16 mouse cellular contexts compared by ENCODE assay signal in genomic region chr15:82183596-82183995, GRCm38 (mm10). TPM values are rescaled to one million over a fixed set of nuclear protein-coding genes. Genes with fewer than 3 reads are reported as not detected.
A peak's percentile ranks its signal among the peaks of the same experiment; 100 is the strongest.
DNase-seq lines count a peak whose midpoint lies in the region; ATAC-seq and TF ChIP-seq lines count a peak whose summit lies in the region.
"Had no signal": no experiment of that assay in that cellular context is flagged by ENCODE, and none has a peak within 500 bp of the region (broad histone marks: within the 10 kb centered on the region; RNA-seq: fewer than 3 reads in every experiment).

No protein-coding gene starts in this region.

- no peaks in the 10 kb centered on the region for H3K79me2 ChIP-seq in liver, adult 2 months (ENCODE audit: control insufficient read depth, insufficient read depth, low read length)

- H3K9me3 ChIP-seq in heart, postnatal 0 days (replicated peaks; ENCODE audit: control insufficient read depth, low read length), result peaks cover 5% of the 10 kb centered on the region; the same call in 1 of the 2 replicates
- H3K9me3 ChIP-seq in liver, embryonic 11.5 days (ENCODE audit: control insufficient read depth, low read length), result peaks cover 6% of the 10 kb centered on the region; the same call in 1 of the 2 replicates
- H3K9me3 ChIP-seq in liver, embryonic 15.5 days (replicated peaks), result peaks cover 10% of the 10 kb centered on the region

- no peaks in the 10 kb centered on the region for H3K27me3 ChIP-seq in heart, postnatal 0 days (ENCODE audit: control insufficient read depth, insufficient read depth, low read length)
- H3K27me3 ChIP-seq in liver, adult 2 months (ENCODE audit: control insufficient read depth, insufficient read depth, low read length), result no peaks in the 10 kb centered on the region
- no peaks in the 10 kb centered on the region; the same call in 1 of the 2 replicates for H3K27me3 ChIP-seq in liver, embryonic 11.5 days (replicated peaks; ENCODE audit: control insufficient read depth, insufficient read depth, low read length)
- no peaks in the 10 kb centered on the region for H3K27me3 ChIP-seq in liver, embryonic 15.5 days
- H3K27me3 ChIP-seq: embryonic facial prominence, embryonic 13.5 days had no signal

- no peak overlapping the region for H3K4me3 ChIP-seq in heart, postnatal 0 days (ENCODE audit: low read depth, low read length)
- no peak overlapping the region for H3K4me3 ChIP-seq in liver, adult 2 months (ENCODE audit: insufficient read depth, low read depth, low read length)
- H3K4me3 ChIP-seq in liver, embryonic 11.5 days (ENCODE audit: low read depth, low read length), result no peak overlapping the region
- peak overlapping the region; percentile 34 for H3K4me3 ChIP-seq in liver, embryonic 15.5 days (replicated peaks)
- H3K4me3 ChIP-seq: embryonic facial prominence, embryonic 13.5 days had no signal

- H3K27ac ChIP-seq in heart, postnatal 0 days (ENCODE audit: low read depth), result no peak overlapping the region
- H3K27ac ChIP-seq in liver, adult 2 months (replicated peaks; ENCODE audit: insufficient read depth, low read depth, low read length), result peak overlapping the region; percentile 92
- H3K27ac ChIP-seq in liver, embryonic 11.5 days (ENCODE audit: low read depth, low read length), result peak overlapping the region; percentile 96
- H3K27ac ChIP-seq in liver, embryonic 15.5 days (replicated peaks), result peak overlapping the region; percentile 97
- H3K27ac ChIP-seq: embryonic facial prominence, embryonic 13.5 days had no signal

- no peak for TF ChIP-seq POLR2A in liver, adult 2 months (IDR thresholded peaks at IDR 0.05; ENCODE audit: extremely low read depth, insufficient read depth, low read length)

- H3K9ac ChIP-seq in heart, postnatal 0 days (replicated peaks; ENCODE audit: low read depth, low read length), result 0 out of 2 replicates have a peak overlapping the region, but pooled peaks have one; percentile 0
- no peak overlapping the region for H3K9ac ChIP-seq in liver, adult 2 months (ENCODE audit: low read depth, low read length)
- peak overlapping the region; percentile 60 for H3K9ac ChIP-seq in liver, embryonic 11.5 days (ENCODE audit: low read depth, low read length)
- peak overlapping the region; percentile 63 for H3K9ac ChIP-seq in liver, embryonic 15.5 days
- H3K9ac ChIP-seq: lung, embryonic 14.5 days had no signal

- intact Hi-C loops in heart, postnatal 25 days (cut with DNase I), result no loop called here

- WGBS in heart, postnatal 0 days, result 80% methylated on average over 10 of the region's 10 CpGs
- 25% methylated on average over 10 of the region's 10 CpGs for whole genome bisulfite sequencing in liver, adult 2 months
- WGBS in liver, embryonic 11.5 days, result 67% methylated on average over 10 of the region's 10 CpGs
- 62% methylated on average over 10 of the region's 10 CpGs for WGBS in liver, embryonic 15.5 days (ENCODE audit: insufficient replicate concordance)

- ATAC-seq in heart, postnatal 0 days (ENCODE audit: insufficient read depth, low read depth), result no peak
- ATAC-seq in liver, embryonic 11.5 days (replicated peaks; ENCODE audit: low FRiP score), result no peak
- ATAC-seq in liver, embryonic 15.5 days (ENCODE audit: insufficient read depth), result peak; percentile 13; the same call in 1 of the 2 replicates
- ATAC-seq: activated CD4-positive, CD25-positive, alpha-beta regulatory T cell, adult 4 months had no signal

- no peak for TF ChIP-seq CTCF in heart, postnatal 0 days (IDR thresholded peaks at IDR 0.05; ENCODE audit: low read depth)
- no peak for TF ChIP-seq CTCF in liver, adult 2 months (IDR thresholded peaks at IDR 0.05; ENCODE audit: low read depth, low read length)

- DNase-seq in heart, postnatal 0 days (ENCODE audit: low spot score), result no peak
- no peak for DNase-seq in heart, postnatal 25 days (ENCODE audit: low spot score)
- peak; percentile 99 for DNase-seq in liver, adult 2 months (ENCODE audit: extremely low read depth, low read depth, low spot score)
- no peak for DNase-seq in liver
- no peak for DNase-seq in liver, embryonic 11.5 days (ENCODE audit: low spot score)
- no peak for DNase-seq in ovary, adult 18-20 months (ENCODE audit: low spot score)
- DNase-seq: cerebellum, adult 11 months; cerebellum, postnatal 36 days; gastrocnemius, postnatal 10 days; heart, postnatal 14 days; layer of hippocampus, adult 9-11 months; lung, embryonic 14.5 days; thymus, adult 2 months had no signal

- H3K36me3 ChIP-seq in heart, postnatal 0 days (replicated peaks; ENCODE audit: control insufficient read depth, insufficient read depth, low read length), result peaks cover 65% of the 10 kb centered on the region
- peaks cover 31% of the 10 kb centered on the region for H3K36me3 ChIP-seq in liver, adult 2 months (ENCODE audit: control insufficient read depth, insufficient read depth, low read length)
- H3K36me3 ChIP-seq in liver, embryonic 11.5 days (ENCODE audit: control insufficient read depth, insufficient read depth, low read length), result peaks cover 75% of the 10 kb centered on the region
- H3K36me3 ChIP-seq in liver, embryonic 15.5 days (replicated peaks), result peaks cover 96% of the 10 kb centered on the region

- H3K4me2 ChIP-seq in heart, postnatal 0 days (ENCODE audit: low read depth, low read length), result no peak overlapping the region
- H3K4me2 ChIP-seq in liver, embryonic 11.5 days, result peak overlapping the region; percentile 55
- H3K4me2 ChIP-seq in liver, embryonic 15.5 days, result peak overlapping the region; percentile 72
- H3K4me2 ChIP-seq: embryonic facial prominence, embryonic 13.5 days; lung, embryonic 14.5 days had no signal

- no peak for TF ChIP-seq EP300 in heart, postnatal 0 days (IDR thresholded peaks at IDR 0.05; ENCODE audit: low read depth)

- H3K4me1 ChIP-seq in heart, postnatal 0 days (ENCODE audit: control insufficient read depth, insufficient read depth), result peaks cover 34% of the 10 kb centered on the region
- H3K4me1 ChIP-seq in liver, adult 2 months (ENCODE audit: control insufficient read depth, insufficient read depth, low read length), result peaks cover 17% of the 10 kb centered on the region
- H3K4me1 ChIP-seq in liver, embryonic 11.5 days (replicated peaks; ENCODE audit: control insufficient read depth, insufficient read depth, low read length), result peaks cover 41% of the 10 kb centered on the region
- peaks cover 73% of the 10 kb centered on the region for H3K4me1 ChIP-seq in liver, embryonic 15.5 days (replicated peaks)
- H3K4me1 ChIP-seq: embryonic facial prominence, embryonic 13.5 days had no signal

RNA-seq across cellular contexts. Expression of gene Shisa8, which starts 29.0 kb away (rescaled TPM):
- total RNA-seq in heart, postnatal 0 days (2014; rRNA removed; ENCODE audit: low replicate concordance), result 0.19 and 7.5 TPM in 2 replicates
- 0.07 and 0.23 TPM in 2 replicates for polyA plus RNA-seq in heart, postnatal 0 days (2015; fragmentation: Nextera tagmentation; extraction: Ambion mirVana)
- total RNA-seq in heart, postnatal 25 days (2021), result under 1 TPM; 0.13 to 0.20 TPM
- 0.09 and 0.47 TPM in 2 replicates for total RNA-seq in liver, adult 2 months (2014; rRNA removed)
- polyA plus RNA-seq in liver, adult 2 months (2012; rRNA removed), result 0.07 and 0.77 TPM in 2 replicates
- polyA plus RNA-seq in liver, embryonic 11.5 days (2014; fragmentation: Nextera tagmentation; extraction: Ambion mirVana), result 0.12 and 0.73 TPM in 2 replicates
- 0.08 and 0.12 TPM in 2 replicates for polyA plus RNA-seq in liver, embryonic 15.5 days (2015; fragmentation: Nextera tagmentation; extraction: Ambion mirVana)
- total RNA-seq: gastrocnemius, postnatal 10 days had no signal
- polyA plus RNA-seq: activated CD4-positive, CD25-positive, alpha-beta regulatory T cell, adult 4 months had no signal

RNA-seq across cellular contexts. Expression of gene Srebf2, which starts 36.6 kb away (rescaled TPM):
- total RNA-seq in heart, postnatal 0 days (2014; rRNA removed; ENCODE audit: low replicate concordance), result 86.3 and 90.3 TPM in 2 replicates
- 58.0 and 68.3 TPM in 2 replicates for polyA plus RNA-seq in heart, postnatal 0 days (2015; fragmentation: Nextera tagmentation; extraction: Ambion mirVana)
- 10 to 100 TPM; 20.5 to 21.8 TPM for total RNA-seq in heart, postnatal 25 days (2021)
- 16.5 and 25.0 TPM in 2 replicates for total RNA-seq in liver, adult 2 months (2014; rRNA removed)
- polyA plus RNA-seq in liver, adult 2 months (2012; rRNA removed), result 66.3 and 71.2 TPM in 2 replicates
- 99.7 and 101 TPM in 2 replicates for polyA plus RNA-seq in liver, embryonic 11.5 days (2014; fragmentation: Nextera tagmentation; extraction: Ambion mirVana)
- 53.6 and 61.3 TPM in 2 replicates for polyA plus RNA-seq in liver, embryonic 15.5 days (2015; fragmentation: Nextera tagmentation; extraction: Ambion mirVana)

RNA-seq across cellular contexts. Expression of gene Tnfrsf13c, which starts 40.6 kb away (rescaled TPM):
- total RNA-seq in heart, postnatal 0 days (2014; rRNA removed; ENCODE audit: low replicate concordance), result 1.5 TPM in 1 of 2 replicates, not detected in the other
- polyA plus RNA-seq in heart, postnatal 0 days (2015; fragmentation: Nextera tagmentation; extraction: Ambion mirVana), result not detected in 2 replicates
- under 1 TPM in 1 of 2 experiments, not detected in 1; 0.36 TPM for total RNA-seq in heart, postnatal 25 days (2021)
- total RNA-seq in liver, adult 2 months (2014; rRNA removed), result 0.28 and 0.54 TPM in 2 replicates
- 0.17 and 0.34 TPM in 2 replicates for polyA plus RNA-seq in liver, adult 2 months (2012; rRNA removed)
- polyA plus RNA-seq in liver, embryonic 11.5 days (2014; fragmentation: Nextera tagmentation; extraction: Ambion mirVana), result 0.16 and 0.56 TPM in 2 replicates
- polyA plus RNA-seq in liver, embryonic 15.5 days (2015; fragmentation: Nextera tagmentation; extraction: Ambion mirVana), result 0.40 and 0.79 TPM in 2 replicates
- polyA plus RNA-seq: lung, embryonic 14.5 days had no signal

RNA-seq across cellular contexts. Expression of gene Ccdc134, which starts 55.9 kb away (rescaled TPM):
- 4.9 and 6.9 TPM in 2 replicates for total RNA-seq in heart, postnatal 0 days (2014; rRNA removed; ENCODE audit: low replicate concordance)
- 5.9 and 6.5 TPM in 2 replicates for polyA plus RNA-seq in heart, postnatal 0 days (2015; fragmentation: Nextera tagmentation; extraction: Ambion mirVana)
- 1 to 10 TPM; 4.4 to 6.4 TPM for total RNA-seq in heart, postnatal 25 days (2021)
- total RNA-seq in liver, adult 2 months (2014; rRNA removed), result 1.3 and 1.8 TPM in 2 replicates
- polyA plus RNA-seq in liver, adult 2 months (2012; rRNA removed), result 5.2 and 8.2 TPM in 2 replicates
- 17.1 and 17.5 TPM in 2 replicates for polyA plus RNA-seq in liver, embryonic 11.5 days (2014; fragmentation: Nextera tagmentation; extraction: Ambion mirVana)
- 7.0 and 7.7 TPM in 2 replicates for polyA plus RNA-seq in liver, embryonic 15.5 days (2015; fragmentation: Nextera tagmentation; extraction: Ambion mirVana)
